Mouse (Mus musculus) T-helper 2 cell (primary cell): ENCODE data around the gene BC024063.
"Not testable (repeated sequence)": the region's sequence is repeated elsewhere in the genome, so short reads cannot be mapped to it uniquely, and the experiment has no call there.

Experiments
- in situ Hi-C: fragments of 300-600 bp; cut with MboI, MseI; formaldehyde crosslinking; loops from one replicate; pipeline ENCODE4 v1.15.1; 2025; ENCODE audit warnings: high pct_unique_total_duplicates

Gene BC024063

GRCm38 (mm10) chr10:82082728-82083621 lies at the start of gene BC024063:
TSS of gene BC024063 (plus strand) at chr10:82083353.
- in situ Hi-C loops, result not testable (repeated sequence)

GRCm38 (mm10) chr10:82042191-82042590 lies 41.0 kb upstream of the BC024063 start:
- in situ Hi-C loops, result no loop called here

GRCm38 (mm10) chr10:82046603-82047002 lies 36.5 kb upstream of the BC024063 start:
- in situ Hi-C loops, result loop anchor here (5.0 kb wide), 1 partner anchor 816 kb away; no protein-coding TSS in a partner anchor

GRCm38 (mm10) chr10:82047597-82048459 lies 35.3 kb upstream of the BC024063 start, which contains the start of gene Zfp873:
TSS of gene Zfp873 (plus strand) at chr10:82048123.
- in situ Hi-C loops, result loop anchor here (5.0 kb wide), 1 partner anchor 814 kb away; no protein-coding TSS in a partner anchor

GRCm38 (mm10) chr10:82048460-82048804 lies 34.7 kb upstream of the BC024063 start:
- in situ Hi-C loops, result loop anchor here (5.0 kb wide), 1 partner anchor 814 kb away; no protein-coding TSS in a partner anchor

- in situ Hi-C loops, result not testable (repeated sequence)
Measured at GRCm38 (mm10) chr10:82083622-82083971, 444 bp downstream of the BC024063 start.

GRCm38 (mm10) chr10:82117206-82117605 lies 34.1 kb downstream of the BC024063 start:
- in situ Hi-C loops, result loop anchor here (10.0 kb wide), 1 partner anchor 1318 kb away; no protein-coding TSS in a partner anchor

GRCm38 (mm10) chr10:82127850-82128401 lies 44.8 kb downstream of the BC024063 start, which contains the start of gene AU041133:
TSS of gene AU041133 (plus strand) at chr10:82128013.
- in situ Hi-C loops, result no loop called here

GRCm38 (mm10) chr10:82145282-82145681 lies 62.1 kb downstream of the BC024063 start:
- in situ Hi-C loops, result no loop called here

GRCm38 (mm10) chr10:82147571-82147970 lies 64.4 kb downstream of the BC024063 start:
- in situ Hi-C loops, result no loop called here
